ENCODE assay signal across 12 mouse cellular contexts in genomic region chr15:11532536-11532935, GRCm38 (mm10).
A peak's percentile ranks its signal among the peaks of the same experiment; 100 is the strongest.
DNase-seq lines count a peak whose midpoint lies in the region; ATAC-seq and TF ChIP-seq lines count a peak whose summit lies in the region.
"Had no signal": no experiment of that assay in that cellular context is flagged by ENCODE, and none has a peak within 500 bp of the region (broad histone marks: within the 10 kb centered on the region; RNA-seq: fewer than 3 reads in every experiment).

No protein-coding gene starts in this region.

- H3K4me3 ChIP-seq in gastrocnemius, adult 2 months = no peak overlapping the region
- no peak overlapping the region for H3K4me3 ChIP-seq in kidney, embryonic 15.5 days (replicated peaks)
- H3K4me3 ChIP-seq: forebrain, embryonic 13.5 days had no signal

- TF ChIP-seq CTCF in gastrocnemius, adult 2 months (IDR thresholded peaks at IDR 0.05) = peak; percentile 15; the same call in 1 of the 2 replicates

- intact Hi-C loops in gastrocnemius, adult 2 months (cut with DNase I) = no loop called here

- no peak overlapping the region for H3K27ac ChIP-seq in gastrocnemius, adult 2 months
- H3K27ac ChIP-seq in kidney, embryonic 15.5 days = 0 out of 2 replicates have a peak overlapping the region, but pooled peaks have one; percentile 68
- H3K27ac ChIP-seq: forebrain, embryonic 13.5 days had no signal

- ATAC-seq in kidney, embryonic 15.5 days (replicated peaks; ENCODE audit: low FRiP score) = no peak
- ATAC-seq: forebrain, embryonic 13.5 days; intestine, embryonic 16.5 days had no signal

- peaks cover 3% of the 10 kb centered on the region; the same call in 1 of the 2 replicates for H3K4me1 ChIP-seq in kidney, embryonic 15.5 days

- no peak overlapping the region for H3K9ac ChIP-seq in kidney, embryonic 15.5 days
- H3K9ac ChIP-seq: forebrain, embryonic 13.5 days had no signal

- H3K4me2 ChIP-seq in kidney, embryonic 15.5 days = no peak overlapping the region
- H3K4me2 ChIP-seq: forebrain, embryonic 13.5 days; heart, embryonic 11.5 days had no signal

- 69% methylated on average over 9 of the region's 9 CpGs for WGBS in kidney, embryonic 15.5 days

- H3K36me3 ChIP-seq in kidney, embryonic 15.5 days = no peaks in the 10 kb centered on the region

- H3K9me3 ChIP-seq in kidney, embryonic 15.5 days (replicated peaks) = no peaks in the 10 kb centered on the region
- H3K9me3 ChIP-seq: forebrain, embryonic 13.5 days had no signal

- no peaks in the 10 kb centered on the region for H3K27me3 ChIP-seq in kidney, embryonic 15.5 days
- H3K27me3 ChIP-seq: forebrain, embryonic 13.5 days had no signal

- DNase-seq in gastrocnemius, adult 2 months = no peak
- DNase-seq in gastrocnemius, postnatal 4 days (ENCODE audit: low spot score in 2 of 2) = no peak
- peak; percentile 1 for DNase-seq in lung, postnatal 14 days
- no peak for DNase-seq in lung, adult 18-20 months
- DNase-seq in thymus, postnatal 10 days (ENCODE audit: low spot score in 2 of 2) = peak; percentile 23 to 29
- DNase-seq in right cerebral cortex, postnatal 10 days (ENCODE audit: low spot score in 2 of 2) = no peak
- DNase-seq in retina, postnatal 1 day = no peak
- DNase-seq: lung, adult 2 months had no signal

Comparison
In these comparisons a context has a peak if more than half of its experiments do, and no peak if none do; other contexts are left out.
1. DNase-seq: peak in lung, postnatal 14 days (single experiment) and thymus, postnatal 10 days (2 of 2); none in gastrocnemius, adult 2 months (single experiment), gastrocnemius, postnatal 4 days (0 of 2), lung, adult 18-20 months (0 of 2), right cerebral cortex, postnatal 10 days (0 of 2) and retina, postnatal 1 day (single experiment).